Mouse (Mus musculus) left cerebral cortex, postnatal 10 days (tissue): ENCODE data around the gene Ovca2. TPM values are rescaled to one million over a fixed set of nuclear protein-coding genes. Genes with fewer than 3 reads are reported as not detected.

Experiments used
- DNase-seq, 2 experiments: peaks; one replicate each; pipeline ENCODE4 v3.0.0; 2021 to 2022; ENCODE audit warnings: low spot score in 2 of 2, mixed read lengths in 1 of 2; ENCODE audit errors: extremely low spot score in 1 of 2
- intact Hi-C: fragments of 180-260 bp; cut with DNase I; formaldehyde crosslinking; loops from one replicate; pipeline ENCODE4 v1.15.1; 2025
- microRNA-seq: library from miRNA; unstranded; fragments of <30 nt; microRNA quantifications from one replicate; pipeline ENCODE4 v1.2.0, GENCODE M21; 2022
- total RNA-seq, 2 experiments: library from RNA; stranded (reverse); gene quantifications; 2 replicates each; pipeline ENCODE4 v1.2.3; 2021

Ovca2 gene
- total RNA-seq, 2 experiments from 2014 or later, result 9.2 to 11.3 TPM

- no peak for DNase-seq
- intact Hi-C loops, result no loop called here
Measured at GRCm38 (mm10) chr11:75141038-75141437, 37.6 kb downstream of the Ovca2 start.

DNA sequence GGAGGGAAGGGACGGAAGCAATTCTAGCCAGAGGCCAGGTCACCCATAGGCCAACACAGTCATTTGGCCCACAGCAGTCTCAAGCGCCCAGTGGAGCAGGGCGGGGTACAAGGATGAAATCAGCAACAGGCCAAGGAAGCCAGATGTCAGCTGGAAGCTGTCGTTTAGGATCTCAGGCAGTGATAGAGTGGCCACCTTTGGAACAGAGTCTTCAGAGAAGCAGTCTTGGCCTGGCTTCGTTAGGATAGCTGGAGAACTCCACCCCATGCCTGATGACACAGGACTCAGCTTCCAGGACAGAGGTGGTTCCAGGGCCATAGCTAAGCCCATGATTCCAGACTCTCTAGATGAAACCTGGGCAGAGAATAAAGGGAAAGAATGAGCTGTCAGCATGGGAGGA is 38.2 kb downstream of the Ovca2 start:
- intact Hi-C loops, result no loop called here
- DNase-seq, result peak in 1 of 2 experiments; percentile 27

- DNase-seq, result peak in 1 of 2 experiments; percentile 74
- intact Hi-C loops, result no loop called here
Measured at GRCm38 (mm10) chr11:75139122-75139963, 39.3 kb downstream of the Ovca2 start.

- peak in 1 of 2 experiments; percentile 60 for DNase-seq
- intact Hi-C loops, result no loop called here
Measured at GRCm38 (mm10) chr11:75136666-75137398, 41.8 kb downstream of the Ovca2 start.

DNA sequence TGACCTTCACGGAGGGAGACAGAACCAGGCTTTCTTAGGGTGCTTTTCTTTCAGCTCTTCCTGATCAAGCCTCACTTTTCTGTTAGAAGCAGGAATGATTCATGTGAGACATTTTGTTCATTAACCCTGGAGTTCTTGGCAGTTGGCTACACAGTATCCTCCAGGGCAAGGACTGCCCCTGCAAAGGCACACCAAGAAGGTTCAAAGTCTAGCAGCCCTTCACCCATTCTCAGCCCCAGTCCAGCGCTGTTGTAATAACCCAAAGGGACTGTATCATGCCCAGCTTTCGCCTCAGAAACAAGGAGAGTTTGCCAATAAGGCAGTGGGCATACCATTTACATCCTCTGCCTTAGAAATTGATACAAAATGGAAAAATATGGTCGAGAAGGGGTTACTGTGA is 43.3 kb downstream of the Ovca2 start:
- intact Hi-C loops, result no loop called here
- no peak for DNase-seq

GRCm38 (mm10) chr11:75134485-75135068 is 44.1 kb downstream of the Ovca2 start:
- DNase-seq, result no peak
- intact Hi-C loops, result no loop called here

DNA sequence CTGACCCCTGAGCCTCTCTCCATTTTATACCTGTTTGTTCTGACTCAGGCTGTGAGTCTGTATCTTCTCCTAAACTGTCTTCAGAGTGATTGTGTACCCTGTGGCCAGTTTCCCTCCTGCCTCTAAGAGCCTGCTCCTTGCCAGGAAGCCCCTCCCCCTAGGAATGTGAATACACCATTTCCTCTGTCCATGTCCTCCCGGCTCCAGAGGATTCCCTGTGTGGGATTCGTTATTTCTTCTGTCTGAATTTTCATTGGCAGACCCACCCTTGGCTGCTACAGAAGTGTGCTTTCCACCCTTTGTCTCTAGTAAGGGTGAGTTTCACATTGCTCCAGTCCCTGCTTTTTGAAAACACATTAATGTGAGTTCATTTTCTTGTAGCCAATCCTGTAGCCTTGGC is 44.7 kb downstream of the Ovca2 start:
- intact Hi-C loops, result no loop called here
- DNase-seq, result peak in 1 of 2 experiments; percentile 83

- intact Hi-C loops, result no loop called here
- DNase-seq, result no peak
Measured at GRCm38 (mm10) chr11:75133391-75133790, 45.2 kb downstream of the Ovca2 start.

DNA sequence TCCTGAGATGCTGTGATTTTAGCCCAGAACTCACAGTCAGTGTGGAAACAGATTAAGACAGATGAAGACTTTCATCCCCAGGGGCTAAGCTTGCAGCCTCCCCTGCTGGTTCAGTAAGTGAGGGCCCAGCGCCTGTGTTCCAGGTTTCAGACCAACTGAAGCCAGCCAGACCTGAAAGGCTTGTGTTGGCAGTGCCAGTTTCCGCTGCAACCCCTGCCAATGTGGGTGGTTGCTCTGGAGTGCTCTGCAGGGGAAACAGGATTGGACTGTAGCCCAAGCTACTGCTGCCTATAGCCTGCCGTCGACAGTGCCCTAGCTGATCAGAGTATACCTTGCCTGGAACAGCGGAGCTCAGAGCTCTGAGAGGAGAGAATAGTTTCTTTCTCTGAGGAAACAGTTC is 46.4 kb downstream of the Ovca2 start:
- intact Hi-C loops, result no loop called here
- DNase-seq, result peak; percentile 50 to 67

DNA sequence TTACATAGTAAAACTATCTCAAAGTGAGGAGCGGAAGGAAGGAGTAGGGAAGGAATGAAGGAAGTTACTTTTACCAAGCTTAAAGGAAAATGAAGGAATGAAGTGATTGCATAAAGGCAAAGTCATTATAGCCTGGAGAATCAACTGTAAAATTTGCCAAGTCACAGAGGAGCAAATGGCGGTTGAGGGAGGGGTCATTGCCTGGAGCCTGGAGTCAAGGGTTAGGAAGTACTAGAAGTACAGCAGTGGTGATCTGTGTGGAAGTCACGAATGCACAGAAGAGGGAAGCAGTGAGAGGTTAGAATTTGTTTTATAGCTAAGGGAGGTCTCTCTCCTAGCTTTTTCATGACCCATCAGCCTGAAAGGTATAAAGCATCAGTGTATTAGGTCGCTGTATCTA is 47.3 kb downstream of the Ovca2 start:
- intact Hi-C loops, result no loop called here
- DNase-seq, result no peak

GRCm38 (mm10) chr11:75129481-75129880 is 49.2 kb downstream of the Ovca2 start:
- no peak for DNase-seq
- intact Hi-C loops, result no loop called here

DNA sequence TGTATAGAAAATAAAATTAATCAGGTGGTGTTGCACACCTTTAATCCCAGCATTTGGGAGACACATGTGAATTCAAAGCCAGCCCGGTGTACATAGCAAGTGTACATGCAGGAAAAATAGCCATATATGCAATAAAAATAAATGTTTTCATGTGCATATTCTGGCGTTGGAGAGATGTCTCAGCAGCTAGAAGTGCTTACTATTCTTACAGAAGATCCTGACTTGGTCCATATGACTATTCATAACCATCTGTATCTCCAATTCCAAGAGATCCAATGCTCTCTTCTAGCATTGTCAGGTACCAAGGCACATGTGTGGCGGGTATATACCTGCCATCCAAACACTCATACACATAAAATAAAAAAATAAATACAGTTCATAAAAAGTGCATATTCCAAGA is 52.3 kb downstream of the Ovca2 start:
- intact Hi-C loops, result no loop called here

More for the DNA sequence above, 52.3 kb downstream of the Ovca2 start:
- DNase-seq, result no peak

Small RNA genes within 50 kb of the gene (microRNA-seq; reads per million reads assigned to microRNA genes)
- gene Mir132 (7,136 reads per million, percentile 94 among the genes with 10 or more reads in this experiment), gene Mir212 (222 reads per million, percentile 63 among the genes with 10 or more reads in this experiment)

Other genes starting within 250 kb of the Ovca2 start
- 1 to 10 TPM; 3.9 to 5.3 TPM for gene Hic1, start 9.3 kb downstream of the Ovca2 start, total RNA-seq
- gene Dph1, start 12.4 kb upstream of the Ovca2 start, total RNA-seq, result 10 to 100 TPM; 14.1 to 15.9 TPM
- gene Rtn4rl1, start 14.9 kb upstream of the Ovca2 start, total RNA-seq, result 10 to 100 TPM; 44.8 to 46.9 TPM
- gene Rpa1, start 169.5 kb upstream of the Ovca2 start, total RNA-seq, result 10 to 100 TPM; 42.4 TPM
- 10 to 100 TPM; 11.6 to 13.7 TPM for gene Smyd4, start 169.6 kb upstream of the Ovca2 start, total RNA-seq
- 10 to 100 TPM; 14.7 to 18.2 TPM for gene Serpinf1, start 243.9 kb upstream of the Ovca2 start, total RNA-seq